Mouse (Mus musculus) spleen, adult 2 months (tissue): Measurements from ENCODE around the gene Prpf38b. TPM values are rescaled to one million over a fixed set of nuclear protein-coding genes. Genes with fewer than 3 reads are reported as not detected.
A peak's percentile ranks its signal among the peaks of the same experiment; 100 is the strongest.
"Not testable (repeated sequence)": the region's sequence is repeated elsewhere in the genome, so short reads cannot be mapped to it uniquely, and the experiment has no call there.

Experiments
- DNase-seq, 2 experiments: peaks; one replicate each; pipeline versions ENCODE4 v3.0.0 to v3.0.0-alpha.2; 2012 to 2021; ENCODE audit warnings: low spot score in 2 of 2, low read depth in 1 of 2
- H3K27ac ChIP-seq: fragments of 200-500 bp; 2 replicates; pipeline ENCODE4 v1.5.1; 2012; ENCODE audit warnings: low read length, inconsistent platforms; ENCODE audit not compliant: insufficient read depth
- H3K27me3 ChIP-seq: fragments of 200-500 bp; 2 replicates; pipeline ENCODE4 v1.6.1; 2012; ENCODE audit warnings: mild to moderate bottlenecking, moderate library complexity, low read length, inconsistent platforms; ENCODE audit not compliant: control insufficient read depth, insufficient read depth
- H3K36me3 ChIP-seq: fragments of 200-500 bp; 2 replicates; pipeline ENCODE4 v1.6.1; 2012; ENCODE audit warnings: mild to moderate bottlenecking, low read length, inconsistent platforms; ENCODE audit not compliant: control insufficient read depth, insufficient read depth
- H3K4me1 ChIP-seq: fragments of 200-500 bp; 2 replicates; pipeline ENCODE4 v1.6.1; 2011; ENCODE audit warnings: inconsistent platforms; ENCODE audit not compliant: control insufficient read depth, insufficient read depth, insufficient read length
- H3K4me3 ChIP-seq: fragments of 200-500 bp; 2 replicates; pipeline ENCODE4 v1.5.1; 2011; ENCODE audit warnings: mild to moderate bottlenecking, inconsistent platforms; ENCODE audit not compliant: insufficient read depth, insufficient read length; ENCODE audit errors: extremely low read depth
- CTCF ChIP-seq: fragments of 200-500 bp; IDR thresholded peaks from 2 replicates; pipeline ENCODE4 v1.5.1; 2011; ENCODE audit warnings: mild to moderate bottlenecking, inconsistent platforms; ENCODE audit not compliant: insufficient read depth, insufficient read length, insufficient replicate concordance; ENCODE audit errors: extremely low read depth
- POLR2A ChIP-seq: fragments of 200-500 bp; IDR thresholded peaks from 2 replicates; pipeline ENCODE4 v1.6.1; 2011; ENCODE audit warnings: low read depth, low read length, inconsistent platforms
- WGBS: fragments of 180-500 bp; shearing (Covaris S2); methylation state at CpG from one replicate; pipeline ENCODE4 v1.1.7; 2018; 5-methylcytosine and 5-hydroxymethylcytosine counted together
- polyA plus RNA-seq: library from polyadenylated mRNA; depleted of rRNA; stranded (reverse); fragments of >200 nt; gene quantifications from 2 replicates; pipeline ENCODE4 v1.2.3, GENCODE M21; 2012

Prpf38b gene
- polyA plus RNA-seq, 1 experiment: 61.4 TPM

- Histone ChIP-seq H3K4me3 (no peak overlapping the region), H3K36me3 (no peaks in the 10 kb centered on the region), H3K4me1 (peaks cover 35% of the 10 kb centered on the region; the same call in 1 of the 2 replicates), H3K27me3 (no peaks in the 10 kb centered on the region), H3K27ac (peak overlapping the region; percentile 22; the same call in 1 of the 2 replicates)
- 32% methylated on average over 5 of the region's 5 CpGs for WGBS
- DNase-seq: no peak
- TF ChIP-seq CTCF (no peak), POLR2A (no peak)
Observed at GRCm38 (mm10) chr3:108879836-108880435, 31.6 kb downstream of the Prpf38b start.

DNA sequence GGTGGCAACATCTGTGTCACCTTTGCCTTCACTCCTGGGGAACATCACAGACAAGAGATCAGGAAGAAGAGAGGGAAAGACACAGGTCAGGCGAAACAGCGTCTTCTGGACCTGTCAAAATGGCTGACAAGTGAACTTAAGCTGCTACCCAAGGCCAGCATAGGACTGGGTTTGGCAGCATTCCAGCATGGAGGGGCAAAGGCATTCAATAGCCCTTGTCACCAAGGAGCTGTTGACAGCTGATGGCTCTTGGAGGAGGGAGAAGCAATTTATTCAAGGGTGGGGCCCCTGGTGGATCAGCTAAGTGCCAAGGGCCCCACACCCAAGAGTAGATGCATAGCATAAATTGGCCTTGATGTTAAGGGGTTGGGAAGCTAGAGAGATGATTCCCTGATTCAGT lies 32.4 kb downstream of the Prpf38b start:
- Histone ChIP-seq H3K4me3 (no peak overlapping the region), H3K27ac (no peak overlapping the region), H3K27me3 (no peaks in the 10 kb centered on the region), H3K36me3 (no peaks in the 10 kb centered on the region), H3K4me1 (peaks cover 32% of the 10 kb centered on the region; the same call in 1 of the 2 replicates)
- TF ChIP-seq CTCF (no peak), POLR2A (no peak)
- 94% methylated on average over 2 of the region's 2 CpGs for WGBS
- DNase-seq: no peak

GRCm38 (mm10) chr3:108870631-108871030 lies 40.9 kb downstream of the Prpf38b start:
- Histone ChIP-seq H3K27me3 (no peaks in the 10 kb centered on the region), H3K36me3 (no peaks in the 10 kb centered on the region), H3K27ac (no peak overlapping the region), H3K4me3 (no peak overlapping the region), H3K4me1 (peaks cover 4% of the 10 kb centered on the region; the same call in 1 of the 2 replicates)
- WGBS: 89% methylated on average over 6 of the region's 6 CpGs
- no peak for TF ChIP-seq CTCF
- no peak for DNase-seq

DNA sequence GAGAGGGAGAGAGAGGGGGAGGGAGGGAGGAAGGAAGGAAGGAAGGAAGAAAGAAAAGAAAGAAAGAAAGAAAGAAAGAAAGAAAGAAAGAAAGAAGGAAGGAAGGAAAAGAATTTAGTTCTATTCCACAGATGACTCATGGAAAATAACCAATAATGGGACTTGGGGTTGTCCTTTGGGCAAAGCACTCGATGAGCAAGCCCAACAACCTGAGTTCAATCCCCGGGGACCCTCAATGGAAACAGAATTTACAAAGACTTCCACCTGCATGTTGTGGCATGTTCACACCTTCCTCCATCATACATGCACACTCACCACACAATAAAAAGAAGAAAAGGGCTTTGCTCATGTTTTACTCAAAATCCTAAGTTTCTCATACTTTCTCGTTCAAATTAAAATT lies 44.1 kb downstream of the Prpf38b start:
- H3K27ac ChIP-seq: no peak overlapping the region
- H3K27me3 ChIP-seq: no peaks in the 10 kb centered on the region
- H3K4me1 ChIP-seq: peaks cover 4% of the 10 kb centered on the region; the same call in 1 of the 2 replicates
- TF ChIP-seq POLR2A (no peak), CTCF (no peak)
- H3K36me3 ChIP-seq: no peaks in the 10 kb centered on the region
- no peak overlapping the region for H3K4me3 ChIP-seq
- DNase-seq: no peak
- 85% methylated on average over 3 of the region's 3 CpGs for WGBS

- Histone ChIP-seq H3K27ac (peak overlapping the region; percentile 66), H3K36me3 (no peaks in the 10 kb centered on the region), H3K4me1 (peaks cover 4% of the 10 kb centered on the region; the same call in 1 of the 2 replicates), H3K27me3 (no peaks in the 10 kb centered on the region), H3K4me3 (no peak overlapping the region)
- WGBS: 47% methylated on average over 3 of the region's 3 CpGs
- TF ChIP-seq POLR2A (no peak), CTCF (no peak)
- DNase-seq: peak; percentile 37 to 45
Observed at GRCm38 (mm10) chr3:108865676-108866075, 45.9 kb downstream of the Prpf38b start.

DNA sequence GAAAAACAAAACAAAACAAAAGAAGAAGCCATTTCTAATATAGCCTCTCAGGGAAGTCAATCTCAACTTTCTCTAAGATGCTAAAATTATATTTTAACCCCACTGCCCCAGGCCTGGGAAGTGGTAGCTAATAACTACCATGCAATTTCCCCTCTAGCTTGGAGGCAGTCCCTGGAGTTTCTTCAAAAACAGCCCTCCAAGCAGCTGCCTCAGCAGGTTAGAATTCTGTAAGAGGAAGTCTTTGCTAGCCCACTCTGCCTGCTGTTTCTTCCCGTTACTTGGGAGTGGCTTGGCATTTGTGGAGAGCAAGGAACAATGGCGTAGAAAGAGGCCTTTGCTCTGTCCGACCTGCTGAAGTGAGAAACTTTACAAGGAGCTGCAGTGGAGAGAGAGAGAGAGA lies 46.4 kb downstream of the Prpf38b start:
- peaks cover 4% of the 10 kb centered on the region; the same call in 1 of the 2 replicates for H3K4me1 ChIP-seq
- no peak overlapping the region for H3K4me3 ChIP-seq
- TF ChIP-seq CTCF: no peak
- no peak for TF ChIP-seq POLR2A
- no peaks in the 10 kb centered on the region for H3K27me3 ChIP-seq
- H3K36me3 ChIP-seq: no peaks in the 10 kb centered on the region
- DNase-seq: no peak
- H3K27ac ChIP-seq: peak overlapping the region; percentile 66
- 29% methylated on average over 3 of the region's 3 CpGs for WGBS

DNA sequence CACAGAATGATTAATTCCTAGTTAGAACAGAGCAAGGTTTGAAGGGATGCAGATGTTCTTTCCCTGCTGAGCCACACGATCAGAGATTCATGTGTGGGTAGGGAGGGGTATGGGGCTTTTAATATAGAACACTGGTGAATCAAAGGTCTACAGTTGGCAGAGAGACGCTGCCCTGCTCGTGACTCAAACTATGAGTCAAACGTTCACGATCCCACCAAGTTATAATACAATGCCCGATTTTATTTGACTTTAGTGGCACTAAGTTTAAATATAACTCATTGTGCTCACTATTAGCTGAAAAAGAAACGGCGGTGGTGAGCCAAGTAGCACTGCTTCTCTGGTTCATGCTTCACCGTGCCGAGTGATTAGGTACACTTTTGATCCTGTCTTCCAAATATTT lies 48.4 kb downstream of the Prpf38b start:
- no peaks in the 10 kb centered on the region for H3K27me3 ChIP-seq
- TF ChIP-seq POLR2A (no peak), CTCF (no peak)
- H3K36me3 ChIP-seq: no peaks in the 10 kb centered on the region
- 94% methylated on average over 10 of the region's 10 CpGs for WGBS
- no peak overlapping the region for H3K4me3 ChIP-seq
- no peak overlapping the region for H3K27ac ChIP-seq
- no peak for DNase-seq
- peaks cover 4% of the 10 kb centered on the region; the same call in 1 of the 2 replicates for H3K4me1 ChIP-seq

- not testable (repeated sequence) for H3K4me3 ChIP-seq, H3K27ac ChIP-seq, H3K4me1 ChIP-seq, H3K36me3 ChIP-seq, H3K27me3 ChIP-seq, DNase-seq
- WGBS: 72% methylated on average over 4 of the region's 4 CpGs
Observed at GRCm38 (mm10) chr3:108862282-108862681, 49.2 kb downstream of the Prpf38b start.
